Mouse (Mus musculus) Patski (cell line): ENCODE data around the gene Iqschfp. TPM values are rescaled to one million over a fixed set of nuclear protein-coding genes. Genes with fewer than 3 reads are reported as not detected.

ENCODE experiments used
- ATAC-seq: fragments of 100-300 bp; one replicate; pipeline ENCODE4 v1.8.0; 2021
- CTCF ChIA-PET: fragments of 350-600 bp; sonication (Branson Sonifier 250); formaldehyde crosslinking; loops from one replicate; lab custom pipeline; 2022; ENCODE audit warnings: inconsistent platforms; lab: Charles Lee
- POLR2A ChIA-PET: fragments of 350-600 bp; sonication (Branson Sonifier 250); formaldehyde crosslinking; loops from one replicate; lab custom pipeline; 2022; ENCODE audit warnings: antibody characterized with exemption, inconsistent platforms; lab: Charles Lee
- DNase-seq: peaks from one replicate; pipeline ENCODE4 v3.0.0-alpha.2; 2011; ENCODE audit warnings: low read depth, low spot score
- H3K27me3 ChIP-seq: fragments of 371-371 bp; one replicate; pipeline ENCODE4 v1.5.1; 2021
- CTCF ChIP-seq: fragments of 100-300 bp; IDR thresholded peaks from one replicate; pipeline ENCODE4 v1.5.1; 2021
- in situ Hi-C: fragments of 300-500 bp; cut with MboI; formaldehyde crosslinking; loops from 3 replicates; pipeline ENCODE4 v1.11.1; 2018; ENCODE audit warnings: low pct_unique_long_range_greater_than_20kb, mixed read lengths
- polyA plus RNA-seq: library from polyadenylated mRNA; unstranded; gene quantifications from one replicate; pipeline ENCODE4 v1.2.3, GENCODE M21; 2021

Iqschfp gene
- polyA plus RNA-seq, 1 experiment from 2014 or later, result not detected

GRCm38 (mm10) chr3:68638703-68639102 lies 746.7 kb downstream of the Iqschfp start:
- DNase-seq, result no peak
- in situ Hi-C loops, result no loop called here
- H3K27me3 ChIP-seq, result no peaks in the 10 kb centered on the region
- ATAC-seq, result no peak
- ChIA-PET CTCF (no interaction called here), POLR2A (no interaction called here)
- no peak for TF ChIP-seq CTCF

DNA sequence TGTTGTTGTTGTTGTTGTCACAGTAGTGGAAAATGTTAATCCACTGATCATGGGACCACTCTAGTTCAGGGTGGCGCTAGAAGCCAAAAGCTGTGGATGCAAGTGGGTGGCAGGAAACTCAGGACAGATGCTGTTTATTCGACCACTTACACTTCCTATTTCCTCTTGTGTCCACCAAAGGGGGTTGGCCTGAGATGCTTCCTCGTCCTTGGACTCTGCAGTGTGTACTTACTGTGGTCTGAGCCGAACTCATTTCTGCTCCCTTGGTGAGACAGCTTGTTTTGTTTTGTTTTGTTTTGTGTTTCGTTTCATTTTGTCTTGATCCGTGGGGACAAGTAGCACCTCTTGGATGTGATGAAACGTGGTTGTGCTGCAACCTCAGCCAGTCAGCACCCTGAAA lies 750.9 kb downstream of the Iqschfp start:
- in situ Hi-C loops, result no loop called here
- no peak for ATAC-seq
- POLR2A ChIA-PET, result interaction anchor here (0.6 kb wide), 1 partner anchor 59 kb away, joined by 3 read pairs; no protein-coding TSS in a partner anchor
- no peak for DNase-seq
- no peaks in the 10 kb centered on the region for H3K27me3 ChIP-seq
- CTCF ChIA-PET, result interaction anchor here (1.9 to 9.9 kb wide), 4 partner anchors 11 to 68 kb away, joined by 5 to 69 read pairs (median 13); no protein-coding TSS in a partner anchor
- TF ChIP-seq CTCF, result no peak

- DNase-seq, result no peak
- ATAC-seq, result peak; percentile 73
- H3K27me3 ChIP-seq, result no peaks in the 10 kb centered on the region
- in situ Hi-C loops, result no loop called here
- POLR2A ChIA-PET, result interaction anchor here (1.0 to 1.2 kb wide), 2 partner anchors 11 to 51 kb away, joined by 3 read pairs; no protein-coding TSS in a partner anchor
- CTCF ChIA-PET, result interaction anchor here (0.7 to 9.9 kb wide), 9 partner anchors 23 to 590 kb away, joined by 3 to 69 read pairs (median 4); no protein-coding TSS in a partner anchor
- peak; percentile 86 for TF ChIP-seq CTCF
These were observed 754.5 kb downstream of the Iqschfp start for GRCm38 (mm10) chr3:68646387-68647130.

GRCm38 (mm10) chr3:68647282-68647681 lies 755.2 kb downstream of the Iqschfp start:
- POLR2A ChIA-PET, result interaction anchor here (1.2 kb wide), 1 partner anchor 10 kb away, joined by 3 read pairs; no protein-coding TSS in a partner anchor
- in situ Hi-C loops, result no loop called here
- DNase-seq (no peak), ATAC-seq (no peak)
- CTCF ChIA-PET, result interaction anchor here (1.3 to 9.9 kb wide), 7 partner anchors 22 to 70 kb away, joined by 3 to 69 read pairs (median 4); no protein-coding TSS in a partner anchor
- TF ChIP-seq CTCF, result no peak
- H3K27me3 ChIP-seq, result no peaks in the 10 kb centered on the region

DNA sequence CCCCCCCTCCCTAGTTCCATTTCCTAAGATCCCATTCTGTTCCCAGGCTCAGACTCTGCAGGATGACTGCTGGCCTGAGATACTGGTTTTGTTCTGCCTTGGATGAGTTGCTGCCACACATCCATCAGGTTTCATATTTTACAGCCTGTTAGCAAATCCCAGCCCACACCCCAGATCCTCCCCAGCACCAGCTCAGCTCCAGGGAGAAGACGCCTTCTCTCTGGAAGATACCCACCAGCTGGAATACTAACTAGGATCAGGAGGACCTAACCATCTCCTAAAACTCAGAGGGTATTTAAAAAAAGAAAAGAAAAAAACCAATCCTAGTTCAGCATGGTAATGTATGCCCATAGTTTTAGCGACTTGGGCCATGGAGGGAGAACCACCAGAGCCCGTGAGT lies 758.2 kb downstream of the Iqschfp start:
- H3K27me3 ChIP-seq, result no peaks in the 10 kb centered on the region
- no peak for DNase-seq
- TF ChIP-seq CTCF, result no peak
- ATAC-seq, result no peak
- ChIA-PET CTCF (interaction anchor here (1.9 kb wide), 1 partner anchor 22 kb away, joined by 5 read pairs; no protein-coding TSS in a partner anchor), POLR2A (no interaction called here)
- in situ Hi-C loops, result no loop called here

DNA sequence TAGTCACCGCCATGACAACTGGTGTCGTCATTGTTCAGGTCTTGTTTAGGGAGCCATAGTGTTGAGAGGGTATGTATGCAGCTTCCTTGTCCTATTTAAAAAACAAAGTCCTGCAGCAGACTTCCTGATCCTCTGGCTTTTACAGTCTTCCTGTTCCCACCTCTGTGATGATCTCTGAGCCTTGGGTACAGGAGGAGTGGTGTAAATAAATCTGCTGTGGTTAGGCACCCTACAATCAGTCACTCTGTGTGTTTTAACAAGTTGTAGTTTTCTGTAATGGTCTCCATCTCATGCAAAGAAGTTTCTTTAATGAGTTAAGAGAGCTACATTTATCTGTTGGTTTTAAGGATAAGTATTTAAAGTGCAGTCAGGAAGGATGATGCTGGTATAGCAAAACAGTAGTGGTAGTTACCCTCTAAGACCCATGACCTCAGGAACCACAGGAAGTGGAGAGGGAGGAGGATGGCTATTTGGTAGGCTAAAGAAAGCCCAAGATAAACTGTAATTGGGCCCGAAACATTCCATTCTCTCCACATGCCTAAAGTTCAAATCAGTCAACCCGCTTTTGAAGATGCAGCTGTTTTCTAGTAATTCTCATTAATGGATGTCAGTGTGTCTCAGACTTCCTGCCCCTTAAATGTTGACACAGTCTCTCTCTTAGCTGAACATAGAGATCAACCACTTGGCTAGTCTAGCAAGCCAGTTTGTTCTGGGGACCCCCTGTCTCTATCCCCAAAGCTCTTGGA lies 764.7 kb downstream of the Iqschfp start:
- ATAC-seq (peak; percentile 14), DNase-seq (no peak)
- no peak for TF ChIP-seq CTCF
- H3K27me3 ChIP-seq, result no peaks in the 10 kb centered on the region
- in situ Hi-C loops, result no loop called here
- POLR2A ChIA-PET, result interaction anchor here (1.0 kb wide), 1 partner anchor 10 kb away, joined by 3 read pairs; no protein-coding TSS in a partner anchor
- CTCF ChIA-PET, result interaction anchor here (0.8 to 1.4 kb wide), 4 partner anchors 15 to 52 kb away, joined by 3 to 4 read pairs (median 4); no protein-coding TSS in a partner anchor

- ATAC-seq (peak; percentile 84), DNase-seq (peak; percentile 74)
- CTCF ChIA-PET, result interaction anchor here (0.8 to 1.4 kb wide), 3 partner anchors 16 to 52 kb away, joined by 3 to 4 read pairs (median 4); no protein-coding TSS in a partner anchor
- POLR2A ChIA-PET, result interaction anchor here (1.0 kb wide), 1 partner anchor 11 kb away, joined by 3 read pairs; no protein-coding TSS in a partner anchor
- no peak for TF ChIP-seq CTCF
- in situ Hi-C loops, result no loop called here
- H3K27me3 ChIP-seq, result no peaks in the 10 kb centered on the region
These were observed 765.7 kb downstream of the Iqschfp start for GRCm38 (mm10) chr3:68657589-68658245.

GRCm38 (mm10) chr3:68659996-68660395 lies 768.0 kb downstream of the Iqschfp start:
- no peak for TF ChIP-seq CTCF
- ChIA-PET CTCF (interaction anchor here (1.1 to 1.9 kb wide), 5 partner anchors 9 to 49 kb away, joined by 3 to 10 read pairs (median 3); partner anchors contain the start of gene Il12a), POLR2A (no interaction called here)
- no peak for DNase-seq
- no peaks in the 10 kb centered on the region for H3K27me3 ChIP-seq
- in situ Hi-C loops, result no loop called here
- no peak for ATAC-seq

- no peak for ATAC-seq
- no peak for DNase-seq
- POLR2A ChIA-PET, result no interaction called here
- no peak for TF ChIP-seq CTCF
- CTCF ChIA-PET, result interaction anchor here (0.6 to 1.9 kb wide), 7 partner anchors 8 to 49 kb away, joined by 3 to 10 read pairs (median 3); no protein-coding TSS in a partner anchor
- H3K27me3 ChIP-seq, result no peaks in the 10 kb centered on the region
- in situ Hi-C loops, result no loop called here
These were observed 768.5 kb downstream of the Iqschfp start for GRCm38 (mm10) chr3:68660538-68660937.
